Mouse (Mus musculus) cerebellum, adult 8-10 months (tissue): ENCODE results near the gene Ran.

ENCODE experiments used
- DNase-seq: peaks from one replicate; pipeline ENCODE4 v3.0.0; 2022

Ran gene

DNA sequence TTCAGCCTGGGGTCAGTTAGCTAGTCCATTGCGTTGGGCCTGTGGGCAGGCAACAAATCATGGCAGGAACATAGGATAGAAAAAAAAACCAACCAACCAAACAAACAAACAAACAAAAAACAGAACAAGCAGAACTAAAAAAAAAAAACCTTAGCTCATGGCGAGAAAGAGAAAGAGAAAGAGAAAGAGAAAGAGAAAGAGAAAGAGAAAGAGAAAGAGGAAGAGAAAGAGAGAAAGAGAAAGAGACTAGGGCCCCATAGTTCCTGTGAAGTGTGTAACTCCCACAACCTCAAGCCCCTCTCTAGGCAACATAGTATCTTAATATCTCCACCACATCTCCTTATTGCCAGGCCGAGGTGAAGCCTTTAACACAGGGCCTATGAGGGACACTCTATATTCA, 3.5 kb upstream of the Ran start:
- no peak for DNase-seq

DNA sequence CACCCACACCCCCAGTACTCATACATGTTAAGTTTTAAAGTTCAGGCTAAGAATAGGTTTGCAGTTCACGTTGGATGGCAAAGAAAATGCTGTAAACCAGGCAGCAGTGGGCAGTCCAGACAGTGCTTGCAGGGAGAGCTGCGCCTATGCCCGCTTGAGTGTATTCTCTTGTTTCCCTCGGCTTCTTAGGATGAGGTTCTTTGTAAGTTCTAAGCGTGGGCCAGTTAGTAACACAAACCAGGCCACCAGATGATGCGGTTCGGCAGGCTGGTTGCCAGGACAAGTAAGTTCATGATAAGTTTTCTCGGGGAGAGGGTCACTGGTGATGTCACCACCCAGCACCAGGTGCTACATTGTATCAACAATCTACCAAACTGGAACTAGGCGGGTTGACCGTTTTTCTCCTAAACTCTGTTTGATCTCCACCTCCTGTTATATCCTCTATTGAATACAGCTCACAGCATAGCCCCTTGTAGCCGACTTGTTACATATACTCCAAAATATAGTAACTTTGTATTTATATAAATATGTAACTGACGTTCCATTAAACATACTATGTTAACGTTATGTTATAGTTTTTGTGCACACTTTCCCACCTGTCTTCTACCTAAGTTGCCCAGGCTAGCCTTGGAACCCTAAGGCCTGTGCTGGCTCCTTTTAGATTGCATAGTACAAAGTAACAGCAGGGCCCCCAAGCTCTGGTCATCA, 933 bp upstream of the Ran start:
- DNase-seq: no peak

DNA sequence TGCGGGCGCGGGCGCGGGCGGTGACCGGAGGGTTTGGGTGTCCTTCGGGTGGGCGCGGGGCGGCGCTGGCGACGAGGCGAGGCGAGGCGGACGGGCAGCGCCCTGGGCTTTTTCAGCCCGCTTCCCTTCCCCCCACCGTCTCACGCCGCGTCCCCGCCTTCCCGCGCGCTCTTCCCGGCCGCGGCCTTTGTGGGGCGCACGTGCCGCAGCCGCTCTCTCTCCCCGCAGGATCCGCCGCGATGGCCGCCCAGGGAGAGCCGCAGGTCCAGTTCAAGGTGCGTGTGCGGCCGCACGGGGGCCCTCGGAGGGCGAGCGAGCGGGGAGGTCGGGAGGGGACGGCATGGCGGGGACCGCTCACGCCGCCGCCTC, 415 bp downstream of the Ran start:
- DNase-seq: no peak

DNA sequence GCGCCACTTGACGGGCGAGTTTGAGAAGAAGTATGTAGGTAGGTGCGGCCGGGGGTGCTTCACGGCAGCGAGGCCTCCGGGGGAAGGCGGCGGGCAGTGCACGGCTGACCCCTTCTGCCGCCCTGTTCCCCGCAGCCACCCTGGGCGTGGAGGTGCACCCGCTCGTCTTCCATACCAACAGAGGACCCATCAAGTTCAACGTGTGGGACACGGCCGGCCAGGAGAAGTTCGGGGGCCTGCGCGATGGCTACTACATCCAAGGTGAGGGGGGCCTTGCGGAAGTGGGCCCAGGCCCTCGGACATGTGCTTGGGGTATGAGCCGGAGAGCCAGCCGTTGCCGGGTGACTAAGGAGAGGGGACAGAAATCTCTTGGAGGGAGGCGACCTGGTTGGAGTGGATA, 862 bp downstream of the Ran start:
- peak; percentile 42 for DNase-seq

DNA sequence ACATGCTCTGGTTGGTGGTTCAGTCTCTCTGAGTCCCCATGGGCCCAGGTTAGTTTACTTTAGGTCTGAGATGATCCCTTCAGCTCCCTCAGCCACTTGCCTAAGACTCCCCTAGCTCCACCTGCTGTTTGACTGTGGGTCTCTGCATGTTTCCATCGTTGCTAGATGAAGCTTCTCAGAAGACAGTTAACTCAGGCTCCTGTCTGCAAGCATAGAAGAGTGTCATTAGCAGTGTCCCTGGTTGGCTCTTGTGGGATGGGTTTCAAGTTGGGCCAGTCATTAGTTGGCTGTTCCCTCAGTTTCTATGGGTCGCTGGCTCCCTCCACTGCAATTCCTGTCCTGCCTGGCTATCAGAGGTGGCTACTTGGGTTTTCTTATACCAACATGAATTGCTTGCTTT, 5.2 kb downstream of the Ran start:
- no peak for DNase-seq

DNA sequence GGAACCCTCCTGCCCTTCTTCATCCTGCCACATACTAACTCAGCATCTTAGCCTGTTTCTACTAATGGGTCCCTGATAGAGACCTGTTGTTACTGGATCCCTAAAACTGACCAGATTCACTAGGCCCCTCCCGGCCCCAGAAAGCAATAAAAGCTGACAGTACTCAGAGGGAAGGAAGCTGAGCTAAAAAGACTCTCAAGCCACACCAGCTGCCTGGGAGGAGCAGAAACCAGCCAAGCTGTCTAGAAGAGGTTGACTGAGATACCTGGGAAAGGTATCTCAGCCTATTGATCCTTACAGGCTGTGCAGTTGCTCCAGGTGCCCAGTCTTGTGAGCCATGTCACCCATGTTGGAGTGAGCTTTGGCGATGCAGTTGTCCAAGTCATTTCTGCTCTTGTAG, 5.9 kb downstream of the Ran start:
- DNase-seq: no peak

DNA sequence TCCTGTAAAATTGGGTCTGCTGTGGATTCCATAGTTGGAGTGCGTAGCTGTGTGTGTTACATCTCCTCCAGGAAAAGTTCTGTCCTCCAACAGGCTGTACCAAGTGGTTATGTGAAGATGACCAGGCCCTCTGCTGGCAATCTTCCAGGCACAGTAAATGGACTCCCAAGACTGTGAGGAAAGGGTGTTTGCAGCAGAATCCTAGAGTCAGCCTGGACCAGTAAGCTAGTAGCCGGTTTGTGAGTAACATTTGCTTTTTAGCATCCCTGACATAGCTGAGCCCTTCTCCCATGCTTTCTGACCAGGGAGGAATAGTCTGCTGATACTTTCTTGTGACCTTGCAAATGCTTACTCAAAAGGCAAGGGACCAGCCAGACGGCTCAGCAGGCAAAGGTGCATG, 6.3 kb downstream of the Ran start:
- DNase-seq: no peak

DNA sequence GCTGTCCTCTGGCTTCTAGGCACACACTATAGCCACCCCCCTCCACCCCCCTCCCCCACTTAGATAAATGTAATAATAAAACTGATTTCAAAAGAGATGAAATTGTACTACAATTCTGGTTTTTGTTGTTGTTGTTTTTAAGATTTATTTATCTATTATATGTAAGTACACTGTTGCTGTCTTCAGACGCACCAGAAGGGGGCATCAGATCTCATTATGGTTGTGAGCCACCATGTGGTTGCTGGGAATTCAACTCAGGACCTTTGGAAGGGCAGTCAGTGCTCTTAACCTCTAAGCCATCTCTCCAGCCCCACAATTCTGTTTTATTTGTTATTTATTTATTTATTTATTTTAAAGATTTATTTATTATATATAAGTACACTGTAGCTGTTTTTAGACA, 6.8 kb downstream of the Ran start:
- DNase-seq: no peak

DNA sequence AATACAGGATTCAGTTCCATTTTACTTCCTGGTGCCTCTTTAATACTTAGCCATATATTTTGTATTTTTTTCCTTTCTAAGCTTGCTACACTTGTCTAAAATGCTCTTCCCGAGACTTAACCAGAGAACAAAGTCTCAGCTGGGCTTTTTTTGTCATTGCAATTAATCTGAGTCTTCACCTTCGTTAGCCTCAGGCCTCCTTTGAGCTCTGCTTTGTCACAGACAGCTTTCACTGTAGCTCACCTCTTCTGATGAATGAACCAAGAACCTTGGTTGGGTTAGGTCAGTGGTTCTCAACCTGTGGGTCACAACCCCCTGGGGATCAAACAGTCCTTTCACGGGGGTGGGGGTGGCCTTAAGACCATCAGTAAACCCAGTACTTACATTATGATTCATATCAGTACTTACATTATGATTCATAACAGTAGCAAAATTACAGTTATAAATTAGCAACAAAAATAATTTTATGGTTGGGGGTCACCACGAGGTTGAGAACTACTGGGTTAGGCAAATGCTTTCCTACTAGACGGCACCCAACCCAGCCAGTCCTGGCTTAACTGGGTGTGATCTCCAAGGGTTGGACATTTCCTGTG, 9.4 kb downstream of the Ran start:
- no peak for DNase-seq

DNA sequence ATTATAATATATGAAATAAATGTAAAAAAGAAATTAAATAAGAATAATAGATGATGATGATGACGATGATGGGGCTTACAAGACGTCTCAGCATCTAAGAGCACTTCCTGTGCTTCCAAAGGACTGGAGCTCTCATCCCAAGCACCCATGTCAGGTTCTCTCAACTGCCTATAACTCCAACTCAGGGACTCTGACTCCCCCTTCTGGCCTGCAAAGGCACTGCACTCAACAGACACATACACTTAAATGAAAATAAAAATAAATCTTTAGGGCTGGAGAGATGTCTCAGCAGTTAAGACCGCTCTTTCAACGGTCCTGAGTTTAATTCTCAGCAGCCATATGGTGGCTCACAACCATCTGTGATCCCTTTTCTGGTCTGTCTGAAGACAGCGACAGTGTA, 16.8 kb downstream of the Ran start:
- no peak for DNase-seq

DNA sequence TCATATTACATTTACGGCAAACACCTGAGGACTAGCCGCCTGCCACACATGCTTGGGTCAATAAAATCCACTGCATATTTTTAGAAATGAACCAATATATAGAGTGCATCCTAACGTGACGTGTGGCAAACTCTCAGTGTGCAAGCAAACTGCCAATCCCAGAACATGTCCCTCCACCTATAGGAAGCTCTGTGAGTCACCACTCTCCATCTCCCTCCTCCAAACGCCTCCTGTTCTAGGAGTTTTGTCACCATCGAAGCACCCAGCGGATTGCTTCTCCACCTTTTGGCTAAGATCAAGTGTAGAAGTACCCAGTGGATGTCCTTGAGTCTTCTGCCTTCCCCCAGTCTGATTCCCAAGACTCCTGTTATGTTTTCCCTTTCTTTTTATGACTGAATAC, 17.9 kb downstream of the Ran start:
- DNase-seq: no peak

DNA sequence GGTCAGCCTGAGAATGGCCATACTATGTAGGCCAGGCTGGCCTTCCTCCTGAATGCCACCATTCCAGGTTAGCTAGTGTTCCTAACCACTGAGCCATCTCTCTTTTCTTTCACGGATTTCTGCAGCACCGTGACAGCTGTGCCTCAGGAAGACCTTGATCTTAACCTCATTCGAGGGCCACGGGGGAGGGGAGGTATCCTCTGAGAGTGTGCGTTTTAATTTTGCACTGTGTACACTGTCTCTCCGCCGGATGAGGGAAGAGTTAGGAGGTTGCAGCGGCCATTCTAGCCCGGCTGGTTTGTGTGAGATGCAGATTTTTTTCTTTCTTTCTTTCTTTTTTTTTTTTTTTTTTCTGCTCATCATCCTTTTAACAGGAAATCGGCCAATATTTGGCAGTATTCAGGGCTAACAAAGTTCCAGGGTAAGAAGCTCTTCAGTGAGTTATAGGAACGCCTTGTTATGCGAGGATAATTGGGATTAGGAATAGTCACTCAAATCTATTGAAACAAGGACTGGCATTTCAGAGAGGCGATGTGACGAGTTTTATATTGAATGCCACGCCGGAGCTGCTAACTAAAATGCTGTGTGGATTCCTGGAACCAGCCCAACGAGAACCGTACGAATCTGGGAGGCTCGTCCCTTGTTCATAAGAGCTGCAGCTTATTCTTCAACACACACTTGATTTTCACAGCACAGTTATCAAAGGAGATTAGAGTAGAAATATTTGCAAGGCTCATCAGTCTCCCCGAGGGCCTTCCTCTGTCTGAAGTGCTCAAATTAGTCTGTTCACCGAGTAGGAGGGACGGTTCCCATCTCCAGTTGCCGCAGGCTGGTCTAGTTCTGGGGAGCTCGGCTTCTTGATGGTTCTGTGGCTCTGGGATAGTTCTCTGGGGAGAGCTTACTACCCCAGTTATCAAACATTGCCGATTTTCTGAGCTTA, 26.0 kb downstream of the Ran start:
- DNase-seq: no peak

DNA sequence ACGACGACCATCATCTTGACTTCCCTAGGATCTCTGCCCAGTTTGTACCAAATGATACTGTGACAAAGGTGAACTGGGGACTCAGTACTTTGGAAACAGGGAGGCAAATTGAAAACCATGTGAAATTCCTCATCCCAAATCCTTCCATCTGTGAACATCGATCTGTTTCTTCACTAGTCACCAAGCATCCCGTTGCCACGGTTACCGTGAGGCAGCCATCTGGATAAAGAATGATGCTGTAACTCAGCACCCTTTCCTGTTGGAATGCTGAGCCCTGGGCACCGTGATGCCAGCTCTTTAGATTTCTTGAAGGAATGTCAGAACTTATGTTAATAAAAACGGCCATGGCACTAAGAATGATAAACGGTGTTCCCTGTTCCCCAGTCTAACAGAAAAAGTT, 29.5 kb downstream of the Ran start:
- no peak for DNase-seq

DNA sequence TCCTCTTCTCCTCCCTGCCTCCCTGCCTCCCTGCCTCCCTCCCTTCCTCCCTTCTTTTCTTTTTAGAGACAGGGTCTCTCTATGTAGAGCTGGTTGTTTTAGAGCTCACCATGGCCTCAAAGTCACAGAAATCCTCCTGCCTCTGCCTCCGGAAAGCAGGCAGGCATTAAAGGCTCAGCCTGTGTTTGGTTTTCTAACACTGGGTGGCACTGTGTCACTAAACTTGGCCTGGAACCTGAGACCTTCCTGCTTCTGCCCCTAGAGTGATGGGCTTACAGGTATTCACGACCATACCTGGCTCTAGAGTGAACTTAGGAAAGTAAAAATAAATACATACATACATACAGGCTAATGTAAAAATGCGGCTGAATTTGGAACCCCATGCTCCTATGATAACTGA, 32.0 kb downstream of the Ran start:
- no peak for DNase-seq

DNA sequence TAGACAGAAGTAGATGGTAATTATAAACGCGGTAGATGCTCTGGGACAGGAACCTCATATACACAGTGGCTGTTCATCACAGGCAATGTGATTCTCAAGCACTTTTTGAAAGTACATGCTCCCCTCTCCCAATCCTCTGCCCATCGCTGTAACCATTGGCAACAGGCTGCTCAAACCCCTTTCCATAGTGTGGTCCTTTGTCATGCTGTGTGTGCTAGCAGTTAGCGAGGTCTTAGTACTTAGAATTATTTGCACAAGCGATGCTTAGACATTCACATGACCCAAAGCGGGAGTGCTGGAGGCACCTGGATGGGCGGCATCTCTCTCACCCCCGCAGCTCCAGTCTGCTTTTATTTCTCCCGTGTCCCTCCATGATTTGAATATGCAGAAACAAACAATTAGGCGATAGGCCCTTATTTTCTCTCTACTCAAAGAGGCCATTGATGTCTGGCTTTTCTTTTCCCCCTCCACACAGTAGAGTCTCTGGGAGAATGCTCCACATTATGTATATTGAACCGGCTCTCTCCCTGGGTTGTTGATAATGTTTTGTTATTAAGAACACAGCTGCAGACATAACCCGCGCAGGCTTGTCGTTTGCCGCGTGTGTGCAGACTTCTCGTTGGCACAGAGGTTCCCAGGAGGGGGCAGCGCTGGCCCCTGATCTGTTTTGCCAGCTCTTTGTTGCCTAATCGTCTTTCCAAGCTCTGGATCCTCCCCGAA, 32.9 kb downstream of the Ran start:
- DNase-seq: no peak

DNA sequence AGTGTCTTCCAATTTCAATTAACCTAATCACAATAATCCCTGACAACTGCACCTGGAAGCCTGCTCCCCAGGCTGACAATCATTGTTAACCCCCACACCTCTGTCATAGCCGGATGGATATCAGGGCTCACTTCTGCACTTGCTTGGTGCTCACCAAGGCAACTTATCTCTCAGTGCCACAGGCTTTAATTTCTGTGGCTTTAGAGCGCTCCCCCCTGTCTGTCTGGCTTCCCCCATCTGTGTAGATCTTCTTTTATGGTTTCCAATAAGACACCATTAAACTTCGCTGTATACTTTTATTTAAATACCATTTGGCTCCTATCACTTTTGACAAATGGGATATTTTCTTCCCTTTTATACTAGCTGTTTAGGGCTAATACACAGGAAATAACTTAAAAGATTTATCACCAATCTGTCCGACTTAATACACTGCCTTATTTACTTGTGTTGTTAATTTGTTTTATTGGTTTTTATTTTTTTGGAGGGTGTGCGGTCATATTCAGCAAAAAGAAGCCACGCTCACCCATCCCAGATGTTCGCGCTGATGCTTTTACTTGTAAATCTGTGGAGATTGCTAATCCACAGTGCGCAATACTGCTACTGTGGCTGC, 34.9 kb downstream of the Ran start:
- DNase-seq: no peak

DNA sequence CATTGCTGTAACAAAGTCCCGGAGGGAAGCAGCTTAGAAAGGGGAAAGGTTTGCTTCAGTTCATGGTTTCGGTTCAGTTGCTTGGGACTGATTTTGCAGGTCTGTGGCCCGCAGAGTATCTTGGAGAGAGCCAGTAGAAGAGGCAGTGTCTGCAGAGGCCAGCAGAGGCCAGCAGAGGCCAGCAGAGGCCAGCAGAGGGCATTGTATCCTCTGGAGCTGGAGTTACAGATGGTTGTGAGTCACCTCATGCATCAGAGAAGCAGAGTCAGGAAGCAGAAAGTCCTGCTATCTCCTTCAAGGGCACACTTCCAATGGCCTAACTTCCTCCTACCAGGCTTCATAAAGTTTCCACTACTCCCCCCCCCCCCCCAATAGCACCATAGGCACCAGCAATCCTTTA, 39.2 kb downstream of the Ran start:
- no peak for DNase-seq

DNA sequence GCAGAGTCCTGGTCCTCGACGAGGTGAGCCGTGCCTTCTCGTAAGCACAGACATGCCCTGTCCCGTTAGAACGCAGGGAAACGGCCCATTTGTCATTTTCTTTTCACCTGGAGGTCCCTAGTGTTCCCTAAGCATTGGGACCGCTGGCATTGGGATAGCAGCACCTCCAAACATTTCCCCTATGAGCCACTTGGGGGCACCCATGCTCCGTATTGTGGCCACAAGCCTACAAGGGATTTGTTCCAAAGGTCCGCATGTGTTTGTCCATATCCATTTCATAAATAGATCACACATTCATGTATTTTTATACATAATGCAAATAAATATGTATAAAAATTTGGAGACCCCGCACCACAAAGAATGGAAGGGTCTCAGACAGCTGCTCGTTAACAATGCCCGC, 41.7 kb downstream of the Ran start:
- DNase-seq: peak; percentile 47

DNA sequence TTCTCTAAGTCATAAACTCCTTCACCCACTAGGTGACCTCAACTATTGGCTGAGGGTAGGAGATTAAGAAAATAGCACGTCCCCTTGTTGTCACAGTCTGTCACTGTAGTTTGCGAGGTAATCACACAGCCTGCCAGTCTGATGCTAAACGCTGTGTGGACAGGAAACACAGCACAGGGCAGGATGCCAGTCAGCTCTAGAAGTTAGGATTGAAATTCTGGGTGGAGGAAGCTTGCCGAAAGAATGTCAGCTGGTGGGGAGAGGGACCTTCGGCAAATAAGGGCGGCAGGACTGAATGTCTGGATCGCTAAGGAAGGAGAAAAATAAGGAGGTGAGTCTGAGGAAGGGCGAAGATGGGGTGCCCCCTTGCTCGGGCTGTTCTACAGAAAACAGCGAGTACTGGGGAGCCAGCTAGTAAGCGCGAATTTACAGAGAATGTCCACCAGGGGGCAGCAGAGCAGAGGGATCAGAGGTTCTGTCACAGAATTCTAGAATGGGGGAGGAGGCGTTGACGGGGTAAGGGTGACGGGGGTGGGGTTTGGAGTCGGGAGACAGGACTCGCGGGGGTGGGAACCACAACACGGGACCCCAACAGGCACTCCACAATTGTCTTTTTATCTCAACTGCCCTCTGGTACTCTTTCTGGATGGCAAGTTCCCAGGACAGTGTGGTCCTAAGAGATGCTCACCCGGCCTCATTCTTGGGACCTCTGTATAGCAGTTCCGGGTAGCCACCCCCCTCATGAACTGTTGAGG, 43.3 kb downstream of the Ran start:
- DNase-seq: peak; percentile 76

DNA sequence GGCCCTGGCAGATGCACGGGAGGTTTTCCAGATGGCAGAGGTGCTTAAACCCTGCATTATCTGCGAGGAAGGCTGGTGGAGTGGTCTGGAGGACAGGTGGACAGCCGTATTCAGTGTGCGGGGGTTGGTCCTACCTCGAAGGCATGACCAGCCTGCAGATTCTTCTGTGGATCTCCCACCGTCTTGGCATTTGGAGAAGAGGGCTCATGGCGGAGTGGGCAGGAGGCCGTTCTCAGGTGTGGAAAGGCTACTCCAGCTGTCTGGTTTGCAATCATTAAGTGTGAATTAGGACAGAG, 43.9 kb downstream of the Ran start:
- no peak for DNase-seq

DNA sequence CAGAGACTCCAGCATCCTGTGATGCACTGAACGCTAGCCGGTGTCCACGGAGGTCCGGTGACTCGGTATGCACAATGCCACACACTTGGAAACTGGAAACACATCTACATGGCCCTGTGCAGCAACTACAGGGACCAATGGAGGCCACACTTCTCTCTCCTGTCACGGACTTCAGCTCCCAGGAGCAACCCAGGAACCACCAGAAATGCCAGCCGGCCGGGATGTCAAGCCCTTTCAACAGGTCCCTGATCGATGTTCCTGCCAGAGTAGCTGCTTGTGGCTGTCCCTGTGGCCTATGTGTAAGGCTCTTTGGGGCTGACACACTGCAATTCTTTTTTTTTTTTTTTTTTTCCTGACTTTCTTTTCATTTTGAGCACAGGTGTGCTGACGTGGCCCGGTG, 44.3 kb downstream of the Ran start:
- DNase-seq: no peak

DNA sequence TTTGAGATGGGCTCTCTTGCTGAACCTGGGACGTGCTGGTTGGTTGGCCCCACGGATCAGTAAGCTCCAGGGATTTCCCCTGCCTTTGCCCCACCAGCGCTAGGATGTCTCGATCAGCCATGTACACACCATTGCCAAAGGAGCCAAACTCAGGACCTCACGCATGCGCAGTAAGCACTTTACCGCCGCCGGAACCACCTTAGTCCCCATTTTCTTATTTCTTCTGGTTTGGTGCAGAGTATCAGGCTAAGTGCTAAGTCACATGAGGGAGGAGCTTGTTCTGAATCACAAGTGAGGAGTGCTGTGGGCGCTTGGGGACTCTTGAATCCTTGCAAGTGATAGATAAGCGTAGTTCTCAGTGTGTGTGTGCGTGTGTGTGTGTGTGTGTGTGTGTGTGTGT, 45.4 kb downstream of the Ran start:
- no peak for DNase-seq

DNA sequence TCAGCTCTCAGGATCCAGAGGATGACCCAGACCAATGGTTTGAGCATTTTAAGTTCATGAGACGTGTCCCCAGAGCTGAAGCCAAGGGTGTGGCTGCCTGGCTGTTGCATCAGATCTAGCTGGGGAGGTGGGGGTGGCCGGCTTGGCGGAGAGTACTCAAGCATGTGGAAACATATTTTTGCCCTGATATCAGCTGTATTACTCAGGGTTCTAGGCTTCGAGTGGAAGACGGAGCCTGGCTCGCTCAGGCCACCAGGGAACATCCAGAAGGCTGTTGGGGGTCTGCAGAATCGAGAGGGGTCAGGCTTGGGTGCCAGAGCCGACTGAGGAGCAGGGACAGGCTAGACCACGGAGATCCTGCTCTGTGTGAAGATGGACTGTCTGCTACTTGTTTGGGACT, 46.1 kb downstream of the Ran start:
- DNase-seq: no peak
